Mouse (Mus musculus) thymus, adult 18-20 months (tissue): ENCODE results near the gene Trappc1.
"Not testable (repeated sequence)": the region's sequence is repeated elsewhere in the genome, so short reads cannot be mapped to it uniquely, and the experiment has no call there.

ENCODE experiments used
- DNase-seq, 2 experiments: peaks; one replicate each; pipeline ENCODE4 v3.0.0; 2022; ENCODE audit warnings: mixed read lengths in 2 of 2

Trappc1 gene

DNA sequence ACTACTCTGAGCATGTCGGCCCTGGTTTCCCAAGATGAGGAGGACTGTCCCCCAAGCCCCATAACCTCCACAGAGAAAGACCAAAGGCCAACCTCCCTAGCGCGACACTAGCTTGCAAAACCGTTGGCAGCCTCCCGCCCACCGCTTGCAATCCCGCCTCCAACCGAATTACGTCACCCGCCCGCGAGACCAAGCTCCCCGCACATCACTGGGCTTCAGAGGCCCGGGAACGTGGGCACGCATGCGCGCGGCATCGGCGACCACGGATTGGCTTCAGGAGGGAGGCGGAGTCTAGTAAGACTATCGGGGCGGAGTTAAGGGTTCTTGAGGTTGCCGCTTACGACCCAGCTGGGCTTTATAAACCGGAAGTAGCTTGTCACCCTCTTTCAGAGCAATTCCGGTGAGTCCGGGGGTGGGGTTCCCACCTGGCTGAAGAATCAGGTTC lies at the start of gene Trappc1, which contains the start of gene Cntrob:
Trappc1 (plus strand) TSS at position 314 of the 445 bp plus-strand sequence.
Cntrob (minus strand) TSS at position 109 of the 445 bp plus-strand sequence.
- peak; percentile 99 to 100 for DNase-seq

DNA sequence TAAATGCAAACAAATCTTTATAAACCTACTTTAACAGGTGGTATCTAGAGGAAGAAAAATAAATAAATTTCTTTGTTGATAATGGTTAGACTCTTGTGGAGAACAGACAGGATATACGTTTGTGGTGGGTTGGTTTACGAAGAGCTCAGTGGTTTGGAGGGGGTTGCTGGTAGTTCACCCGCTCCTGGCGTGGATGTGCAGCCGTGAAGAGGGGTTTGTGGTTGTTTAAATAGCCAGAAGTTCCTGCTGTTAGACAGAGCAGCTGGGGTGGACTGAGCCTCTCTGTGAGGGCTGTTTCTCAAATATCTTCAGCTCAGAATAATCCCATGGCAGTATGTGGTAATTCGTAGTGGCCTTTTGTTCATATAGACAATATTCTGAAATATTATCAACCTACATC lies 48.1 kb upstream of the Trappc1 start:
- no peak for DNase-seq

DNA sequence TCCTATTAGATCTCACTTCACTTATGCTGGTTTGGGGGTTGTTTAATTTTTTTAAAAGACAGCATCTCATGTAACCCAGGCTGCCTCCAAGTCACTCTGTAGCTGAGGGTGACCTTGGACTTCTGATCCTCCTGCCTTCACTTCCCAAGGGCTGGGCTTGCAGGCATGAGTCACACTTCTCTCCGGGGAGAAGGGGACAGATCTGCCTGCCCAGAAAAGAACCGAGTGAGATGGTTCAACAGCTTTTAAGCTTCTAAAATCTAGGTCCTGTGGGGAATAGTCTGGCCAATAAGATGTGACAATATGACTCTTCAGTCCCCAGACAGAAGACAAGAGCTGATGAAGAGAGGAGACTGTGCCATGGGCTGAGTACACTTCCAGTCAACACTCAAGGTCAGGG lies 47.7 kb upstream of the Trappc1 start:
- no peak for DNase-seq

DNA sequence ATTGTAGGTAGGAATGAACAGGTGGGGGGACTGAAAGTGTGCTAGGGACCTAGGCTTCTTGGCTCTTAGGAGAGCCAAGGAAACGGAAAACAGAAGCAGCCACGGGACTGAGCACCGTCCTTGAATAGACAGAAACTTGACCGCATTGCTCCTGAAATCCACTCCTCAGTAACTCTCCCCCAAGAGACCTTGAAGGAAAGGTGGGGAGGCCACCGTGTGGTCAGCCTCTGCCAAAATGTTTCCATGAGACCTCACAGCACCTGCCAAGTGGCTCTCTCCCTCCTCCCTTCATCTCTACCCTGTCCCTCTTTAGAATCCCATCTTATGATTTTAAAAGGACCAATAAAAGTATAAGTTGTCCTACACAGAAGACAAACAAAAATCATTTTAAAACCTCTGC lies 46.5 kb upstream of the Trappc1 start:
- no peak for DNase-seq

DNA sequence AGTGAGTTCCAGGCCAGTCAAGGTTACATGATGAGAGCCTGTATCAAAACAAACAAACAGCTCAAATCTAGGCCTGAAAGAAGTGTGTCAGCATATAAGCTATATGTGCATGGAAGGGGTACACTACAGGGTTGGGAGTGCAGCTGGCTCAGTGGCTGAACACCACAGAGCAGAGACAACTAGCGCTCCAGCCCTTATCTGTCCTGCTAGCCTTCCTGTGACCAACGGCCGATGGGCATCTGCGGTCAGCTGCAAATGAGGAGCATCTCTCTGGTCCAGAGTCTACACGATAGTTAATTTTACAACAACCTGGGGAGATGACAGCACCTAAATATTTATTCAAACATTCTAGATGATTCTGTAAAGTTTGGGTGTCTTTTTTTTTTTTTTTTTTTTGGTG lies 32.7 kb upstream of the Trappc1 start:
- DNase-seq = no peak

DNA sequence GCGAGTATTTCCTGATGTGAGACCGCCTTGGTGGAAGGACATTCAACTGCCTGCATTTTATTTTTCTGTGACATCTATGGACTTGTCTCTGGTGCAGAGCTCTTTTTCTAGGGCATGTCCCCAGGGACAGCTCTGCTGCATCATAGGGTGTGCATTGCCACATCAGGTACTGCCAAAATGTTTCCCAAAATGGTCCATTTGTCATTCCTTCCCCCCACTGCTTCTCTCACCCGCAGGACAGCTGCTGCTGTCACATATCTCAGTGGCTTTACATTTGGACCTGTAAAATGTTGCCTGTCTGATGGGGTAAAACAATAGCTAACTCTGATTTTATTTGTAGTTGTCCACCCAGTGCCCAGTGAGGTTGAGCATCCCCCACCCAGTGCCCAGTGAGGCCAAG lies 28.5 kb upstream of the Trappc1 start:
- no peak for DNase-seq

DNA sequence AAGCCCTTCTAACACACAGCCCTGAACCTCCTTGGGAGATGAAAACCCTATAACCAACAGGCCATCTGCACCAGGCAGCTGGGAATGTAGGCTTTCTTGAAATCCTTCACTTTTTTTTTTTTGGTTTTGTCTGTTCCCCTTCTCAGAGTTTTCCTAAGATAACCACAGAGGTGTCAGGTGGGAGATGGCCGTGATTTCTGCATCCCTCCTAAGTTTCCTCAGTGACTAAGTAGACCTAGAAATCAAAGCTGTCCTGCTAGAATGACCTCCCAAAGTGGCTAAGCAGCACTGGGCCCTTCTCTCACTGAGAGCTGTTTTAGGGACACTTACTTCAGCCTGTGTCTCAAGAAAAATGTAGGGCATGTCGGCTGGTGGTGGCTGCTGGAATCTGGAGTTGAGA lies 26.0 kb upstream of the Trappc1 start:
- no peak for DNase-seq

DNA sequence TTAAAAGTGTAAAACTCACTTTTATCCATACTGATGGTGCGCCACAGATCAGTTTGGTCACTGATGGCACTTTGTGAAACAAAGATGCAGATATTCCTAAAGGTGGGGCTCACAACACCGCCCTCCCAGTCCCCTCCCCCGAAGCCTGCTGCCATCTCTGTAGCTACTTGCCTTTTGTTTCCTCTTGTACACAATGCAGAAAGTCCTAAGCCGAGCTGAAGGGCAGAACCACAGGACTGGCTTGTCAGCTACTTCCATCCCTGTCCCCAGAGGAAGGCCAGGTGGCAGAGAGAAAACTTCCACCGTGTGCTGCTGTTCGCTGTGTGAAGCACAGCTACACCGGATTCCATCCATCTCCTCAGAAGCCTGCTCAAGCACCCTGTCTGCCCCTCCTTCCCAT lies 25.5 kb upstream of the Trappc1 start:
- no peak for DNase-seq

DNA sequence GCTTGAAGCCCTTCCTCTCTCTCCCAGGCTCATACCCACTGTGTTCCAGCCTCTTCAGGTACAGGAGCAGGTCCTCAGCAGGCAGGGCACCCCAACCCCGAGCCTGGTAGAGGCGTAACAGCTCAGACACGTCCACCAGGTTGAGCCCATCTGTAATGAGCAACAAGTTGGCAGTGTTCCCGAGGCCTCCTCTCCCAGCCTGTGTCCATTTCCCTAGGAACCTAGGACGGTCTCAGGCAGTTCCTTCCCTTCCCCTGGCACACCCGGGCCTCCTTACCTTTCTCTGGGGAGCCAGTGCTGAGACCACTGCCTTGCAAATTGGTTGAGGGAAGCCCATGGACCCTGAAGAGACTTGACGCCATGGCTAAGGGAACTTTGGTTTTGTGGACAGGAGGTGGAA lies 21.0 kb upstream of the Trappc1 start:
- DNase-seq = no peak

DNA sequence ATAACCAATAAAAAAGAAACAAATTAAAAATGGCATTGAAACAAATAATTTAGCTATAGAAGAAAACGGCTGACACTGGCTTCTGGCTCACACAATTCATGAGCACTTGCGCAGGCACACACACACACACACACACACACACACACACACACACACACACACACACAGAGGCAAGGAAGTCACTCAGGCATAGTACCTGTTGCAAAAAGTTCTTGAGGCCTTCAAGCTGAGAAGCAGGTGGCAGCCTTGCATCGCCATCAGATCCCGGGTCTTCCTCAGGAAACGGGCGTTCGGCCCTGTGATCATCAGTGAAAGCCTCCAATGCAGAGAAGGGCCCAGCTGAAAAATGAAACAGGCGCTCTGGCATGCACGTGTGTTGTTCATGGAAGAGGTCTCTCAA lies 18.5 kb upstream of the Trappc1 start:
- DNase-seq = no peak

DNA sequence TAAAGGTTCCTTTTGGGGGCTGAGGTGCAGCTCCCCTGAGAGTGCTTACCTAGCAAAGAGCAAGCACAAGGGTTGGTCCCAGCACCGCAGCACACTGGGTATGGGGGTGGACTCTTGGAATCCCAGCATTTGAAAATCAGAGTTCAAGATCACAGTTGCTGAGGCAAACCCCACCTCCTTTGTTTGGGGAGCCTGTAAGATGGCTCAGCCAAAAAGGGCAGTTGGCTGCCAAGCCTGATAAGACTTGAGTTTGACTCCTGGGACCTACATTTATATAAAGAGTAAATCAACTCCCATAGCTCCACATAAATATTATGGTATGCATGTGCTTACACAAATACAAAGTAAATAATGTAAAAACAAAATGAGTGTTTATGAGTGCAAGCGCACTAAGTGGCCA lies 17.7 kb upstream of the Trappc1 start:
- DNase-seq = no peak

DNA sequence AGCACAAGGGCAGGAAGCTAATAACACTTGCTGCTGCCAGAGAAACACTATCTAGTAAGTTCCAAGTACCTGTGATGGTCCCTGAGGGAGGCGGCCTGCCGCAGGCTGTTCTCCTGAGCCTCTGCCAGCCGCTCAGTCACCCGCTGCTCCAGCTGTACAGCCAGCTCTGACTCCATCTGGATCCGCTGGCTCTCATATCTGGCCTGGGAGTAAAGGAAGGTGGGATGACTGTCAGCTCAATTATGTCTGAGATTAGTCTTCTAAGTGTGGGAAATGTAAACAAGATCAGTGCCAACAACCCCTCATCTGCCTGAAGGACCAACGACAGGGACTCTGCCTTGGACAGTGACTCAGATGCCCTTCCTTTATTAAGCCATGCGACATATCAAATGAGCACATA lies 12.5 kb upstream of the Trappc1 start:
- no peak for DNase-seq

DNA sequence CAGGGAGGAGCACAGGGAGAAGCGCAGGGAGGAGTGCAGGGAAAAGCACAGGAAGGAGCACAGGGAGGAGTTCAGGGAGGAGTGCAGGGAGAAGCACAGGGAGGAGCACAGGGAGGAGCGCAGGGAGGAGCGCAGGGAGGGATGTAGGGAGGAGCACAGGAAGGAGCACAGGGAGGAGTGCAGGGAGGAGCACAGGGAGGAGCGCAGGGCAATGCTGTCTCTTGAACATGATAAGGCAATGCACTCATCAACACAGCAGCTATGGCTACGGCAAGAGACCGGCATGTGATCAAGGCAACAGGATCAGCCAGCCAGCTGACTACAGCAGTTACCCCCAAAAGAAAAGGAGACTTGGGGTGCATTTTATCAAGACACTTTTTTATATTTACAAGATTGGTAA lies 7.4 kb upstream of the Trappc1 start:
- DNase-seq = no peak

DNA sequence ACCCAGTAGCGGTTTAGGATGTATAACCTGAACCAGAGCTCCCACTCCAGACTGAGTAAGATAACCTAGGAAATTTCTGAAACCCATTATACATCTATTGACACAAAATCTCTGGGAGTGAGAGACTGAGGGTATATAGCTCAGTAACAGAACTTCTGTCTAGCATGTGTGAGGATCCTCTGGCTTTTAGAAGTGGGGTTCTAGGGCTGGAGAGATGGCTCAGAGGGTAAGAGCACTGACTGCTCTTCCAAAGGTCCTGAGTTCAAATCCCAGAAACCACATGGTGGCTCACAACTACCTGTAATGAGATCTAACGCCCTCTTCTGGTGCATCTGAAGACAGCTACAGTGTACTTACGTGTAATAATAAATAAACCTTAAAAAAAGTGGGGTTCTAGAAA lies 5.8 kb upstream of the Trappc1 start:
- DNase-seq = not testable (repeated sequence)

DNA sequence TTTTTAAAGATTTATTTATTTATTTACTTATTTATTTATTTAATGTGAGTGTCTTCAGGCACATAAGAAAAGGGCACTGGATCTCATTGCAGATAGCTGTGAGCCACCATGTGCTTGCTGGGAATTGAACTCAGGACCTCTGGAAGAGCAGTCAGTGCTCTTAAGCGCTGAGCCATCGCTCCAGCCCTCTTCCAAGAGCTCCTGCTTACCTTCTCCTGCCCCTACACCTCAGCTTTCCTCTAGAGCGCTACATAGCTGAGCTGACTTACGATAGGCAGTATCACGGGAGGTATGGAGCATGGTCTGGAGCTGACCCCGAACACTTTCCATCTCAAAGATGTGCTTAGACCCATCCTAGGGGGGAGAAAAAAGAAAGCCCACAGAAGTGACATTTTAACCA lies 2.2 kb upstream of the Trappc1 start:
- DNase-seq = no peak

DNA sequence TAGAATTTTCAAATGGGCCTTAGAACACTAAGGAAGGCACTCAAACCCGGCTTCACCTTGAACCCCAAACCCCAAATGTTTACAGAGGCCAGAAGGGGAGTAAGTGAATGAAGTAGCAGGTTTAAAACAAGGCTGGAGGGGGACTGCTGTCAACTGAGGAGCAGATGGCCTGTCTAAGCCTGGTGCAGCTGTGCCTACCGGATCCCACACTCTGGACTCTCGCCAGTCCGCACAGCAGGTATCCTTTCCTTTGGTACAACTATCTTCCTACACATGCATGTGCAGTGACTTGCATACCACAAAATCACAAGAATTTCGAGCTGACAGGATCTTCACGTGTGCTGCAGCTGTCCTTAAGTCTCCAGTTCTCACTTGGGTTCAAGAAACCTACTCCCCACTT lies 1.8 kb upstream of the Trappc1 start:
- DNase-seq = no peak

DNA sequence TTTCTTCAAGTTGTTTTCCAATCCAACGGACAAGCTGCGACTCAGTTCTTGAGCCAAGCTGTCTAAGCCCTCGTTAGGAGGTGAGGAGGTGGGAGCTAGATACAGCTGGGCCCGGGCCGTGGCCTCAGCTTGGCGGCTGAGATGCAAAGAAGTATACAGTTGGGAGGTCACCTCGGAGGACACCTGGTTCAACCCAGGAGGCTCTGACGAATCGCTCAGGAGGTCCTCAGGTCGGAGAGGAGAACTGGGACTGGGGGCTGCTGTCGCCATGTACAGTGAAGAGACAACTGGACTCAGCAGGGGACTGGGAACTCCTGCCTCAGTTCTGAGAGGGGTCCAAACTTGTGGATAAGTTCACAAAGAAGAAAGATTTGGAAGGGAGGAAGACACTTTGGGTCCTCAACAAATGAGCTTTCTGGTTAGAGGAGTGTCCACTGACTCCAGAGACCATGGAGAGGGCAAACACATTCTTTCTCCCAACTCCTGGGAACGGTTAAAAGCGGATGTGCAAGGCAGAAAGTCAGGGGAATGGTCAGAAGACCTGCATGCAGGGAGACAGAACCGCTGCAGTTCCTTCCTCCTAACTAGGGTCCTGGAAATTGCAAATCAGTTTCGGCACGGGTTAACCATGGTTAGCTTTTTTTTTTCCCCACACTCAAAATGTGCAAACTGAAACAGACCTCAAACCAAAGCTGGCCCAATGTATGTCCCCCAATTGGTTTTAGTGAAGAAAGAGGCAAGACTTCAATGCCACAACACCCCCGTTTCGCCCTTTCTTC lies 898 bp upstream of the Trappc1 start:
- no peak for DNase-seq

DNA sequence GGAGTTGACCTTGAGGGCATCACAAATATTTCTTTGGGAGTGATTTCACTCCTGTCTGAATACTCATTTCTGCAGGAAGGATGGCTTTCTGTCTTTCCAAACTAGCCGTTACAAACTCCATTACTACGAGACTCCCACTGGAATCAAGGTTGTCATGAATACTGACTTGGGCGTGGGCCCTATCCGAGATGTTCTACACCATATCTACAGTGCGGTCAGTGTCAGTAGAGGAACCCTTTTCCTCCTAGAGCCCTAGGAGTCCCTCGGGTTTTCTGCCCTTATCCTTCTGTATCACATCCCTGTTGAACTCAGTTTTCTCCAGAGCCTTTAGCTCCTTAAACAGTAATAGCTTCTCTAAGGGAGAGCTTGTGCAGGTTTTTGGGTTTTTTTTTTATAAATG lies 969 bp downstream of the Trappc1 start:
- no peak for DNase-seq

DNA sequence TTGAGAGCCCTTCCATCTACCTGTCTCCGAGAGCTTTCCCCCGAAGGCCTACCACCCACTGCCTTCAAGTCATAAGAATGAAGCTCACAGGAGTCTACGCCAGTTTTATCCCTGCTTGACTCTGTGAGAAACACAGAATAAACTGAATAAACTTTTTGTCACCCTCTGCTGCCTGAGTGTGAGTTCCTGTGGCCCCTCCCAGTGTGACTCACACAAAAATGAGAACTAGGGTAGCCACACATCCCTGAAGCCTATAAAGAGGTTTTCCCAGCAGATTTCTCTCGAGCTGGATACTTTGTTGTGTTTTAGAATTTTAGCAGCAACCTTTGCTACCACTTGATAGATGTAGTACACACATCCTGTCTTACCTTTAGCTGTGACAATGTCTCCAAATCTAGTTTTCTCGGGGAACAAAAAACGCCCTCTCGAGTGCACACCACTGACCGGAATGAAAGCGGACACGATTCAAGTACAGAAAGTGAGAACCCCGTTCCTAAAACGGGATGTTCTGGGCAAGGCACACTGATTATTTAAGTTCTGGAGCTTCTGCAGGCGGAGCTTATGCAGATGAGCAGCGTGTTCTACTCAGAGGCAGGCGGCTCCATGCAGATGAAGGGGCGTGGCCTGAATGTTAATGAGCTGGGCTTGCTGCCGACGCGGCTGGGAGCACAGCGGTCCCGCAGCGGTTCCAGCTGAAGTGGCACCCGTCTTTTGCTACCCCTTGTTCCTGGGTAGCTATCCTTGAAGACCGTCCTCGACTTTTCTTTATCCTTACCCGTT lies 2.0 kb downstream of the Trappc1 start, which contains the start of gene Kcnab3:
Kcnab3 (plus strand) TSS at position 631 of the 780 bp plus-strand sequence.
- peak; percentile 76 to 83 for DNase-seq

DNA sequence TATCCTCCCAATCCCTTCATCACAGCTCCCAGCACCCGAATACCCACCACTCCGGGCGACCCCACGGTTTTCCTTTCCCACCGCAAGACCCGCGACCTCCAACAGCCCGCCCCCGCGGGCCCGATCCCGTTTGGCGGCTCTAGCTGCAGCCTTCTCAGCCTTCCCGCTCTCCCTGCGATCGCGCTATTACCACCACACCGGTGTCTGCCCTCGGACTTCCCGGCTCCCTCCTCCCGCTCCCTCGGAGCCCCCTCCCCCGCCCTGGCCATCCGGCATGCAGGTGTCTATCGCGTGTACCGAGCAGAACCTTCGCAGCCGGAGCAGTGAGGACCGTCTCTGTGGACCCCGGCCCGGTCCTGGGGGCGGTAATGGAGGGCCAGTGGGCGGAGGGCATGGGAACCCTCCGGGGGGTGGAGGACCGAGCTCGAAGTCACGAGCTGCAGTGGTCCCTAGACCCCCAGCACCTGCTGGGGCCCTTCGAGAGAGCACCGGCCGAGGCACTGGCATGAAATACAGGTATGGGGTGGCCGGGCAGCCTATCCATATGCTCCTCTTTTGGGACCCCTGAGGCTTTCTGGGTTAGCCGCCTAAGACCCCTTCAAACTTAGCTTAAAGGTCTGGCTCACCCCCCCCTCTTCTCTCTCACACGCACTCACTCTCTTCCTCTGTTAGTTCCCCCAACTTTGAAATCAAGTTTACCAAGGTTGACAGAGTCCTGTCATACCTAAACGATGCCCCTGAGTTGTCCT lies 2.8 kb downstream of the Trappc1 start:
- peak; percentile 51 to 57 for DNase-seq

DNA sequence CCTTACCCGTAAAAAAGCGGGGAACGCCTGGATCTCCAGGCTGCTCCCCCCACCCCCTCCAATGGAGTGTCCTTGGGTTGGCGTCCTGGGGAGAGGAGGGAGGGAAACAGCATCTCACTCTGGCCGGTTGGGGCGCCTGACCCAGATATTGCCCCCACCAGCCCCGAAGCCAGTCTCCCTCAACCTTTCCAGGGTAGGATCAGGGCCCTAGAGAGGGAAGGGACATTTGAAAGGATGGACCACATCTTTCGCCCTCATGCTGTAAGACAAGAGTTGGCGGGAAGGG lies 3.3 kb downstream of the Trappc1 start:
- DNase-seq = no peak

DNA sequence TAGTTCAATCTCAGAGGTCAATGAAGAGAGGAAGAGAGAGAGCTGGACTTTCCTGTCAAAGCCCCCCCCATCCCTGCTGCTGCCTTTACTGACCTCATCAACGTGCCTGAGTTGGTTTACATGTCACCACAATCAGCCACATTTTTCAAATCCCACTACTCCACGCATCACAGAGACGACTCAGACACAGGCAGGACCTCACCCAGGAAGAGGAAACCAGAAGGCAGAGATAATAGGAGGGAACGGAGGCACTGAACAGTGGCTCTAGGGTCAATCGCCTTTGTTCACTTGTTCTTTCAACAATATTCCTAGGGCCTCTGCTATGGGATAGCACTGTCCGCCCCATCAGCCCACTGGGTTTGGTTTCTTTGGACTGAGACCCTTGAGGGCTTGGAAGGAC lies 3.9 kb downstream of the Trappc1 start:
- no peak for DNase-seq

DNA sequence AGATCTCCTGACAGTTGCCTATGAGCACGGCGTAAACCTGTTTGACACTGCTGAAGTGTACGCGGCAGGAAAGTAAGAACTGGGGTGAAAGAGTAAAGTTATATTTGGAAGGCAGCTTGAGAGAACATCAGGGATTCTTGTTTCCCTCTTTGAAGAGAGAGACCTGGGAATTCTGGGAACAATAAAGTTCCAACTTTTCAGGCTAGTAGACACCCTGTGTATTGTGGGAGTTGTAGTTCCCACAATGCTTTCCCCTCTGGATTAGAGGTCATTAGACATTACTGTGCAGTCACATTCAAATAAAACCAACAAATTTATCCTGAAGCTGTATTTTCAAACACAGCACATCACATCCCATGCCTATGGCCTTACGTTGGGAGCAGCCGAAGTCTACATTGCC lies 4.7 kb downstream of the Trappc1 start:
- no peak for DNase-seq

DNA sequence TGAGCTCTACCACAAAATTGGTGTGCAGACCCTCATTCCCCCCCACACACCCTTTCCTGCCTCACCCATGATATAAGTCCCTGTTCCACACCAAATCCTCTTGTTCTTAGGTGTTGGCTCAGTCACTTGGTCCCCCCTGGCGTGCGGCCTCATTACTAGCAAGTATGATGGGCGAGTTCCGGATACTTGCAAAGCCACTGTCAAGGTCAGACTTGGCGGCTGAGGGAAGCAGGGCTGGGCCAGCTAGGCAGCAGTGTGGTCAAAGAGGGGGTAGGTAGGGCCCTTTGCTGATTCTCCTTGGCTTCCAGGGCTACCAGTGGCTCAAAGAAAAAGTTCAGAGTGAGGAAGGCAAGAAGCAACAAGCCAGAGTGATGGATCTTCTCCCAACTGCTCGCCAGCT lies 7.4 kb downstream of the Trappc1 start:
- DNase-seq = no peak
